In genomic region chr5:57396376-57396775, GRCm38 (mm10) we compare ENCODE assay signal across 27 mouse cellular contexts.
A peak's percentile ranks its signal among the peaks of the same experiment; 100 is the strongest.
DNase-seq lines count a peak whose midpoint lies in the region; ATAC-seq and TF ChIP-seq lines count a peak whose summit lies in the region.
"Had no signal": no experiment of that assay in that cellular context is flagged by ENCODE, and none has a peak within 500 bp of the region (broad histone marks: within the 10 kb centered on the region; RNA-seq: fewer than 3 reads in every experiment).

No protein-coding gene starts in this region.

- ATAC-seq in embryonic facial prominence, embryonic 14.5 days (ENCODE audit: low read depth): no peak
- ATAC-seq in midbrain, embryonic 16.5 days: no peak
- no peak for ATAC-seq in intestine, embryonic 16.5 days
- ATAC-seq: forebrain, embryonic 13.5 days; forebrain, embryonic 16.5 days; hindbrain, postnatal 0 days; inflammation-experienced regulatory T-cells, adult 6 months; Patski had no signal

- no peaks in the 10 kb centered on the region for H3K27me3 ChIP-seq in embryonic facial prominence, embryonic 14.5 days (replicated peaks; ENCODE audit: control insufficient read depth, insufficient read depth, low read length)
- H3K27me3 ChIP-seq in midbrain, embryonic 16.5 days (ENCODE audit: control insufficient read depth, insufficient read depth, low read depth, low read length): no peaks in the 10 kb centered on the region
- no peaks in the 10 kb centered on the region for H3K27me3 ChIP-seq in intestine, embryonic 16.5 days (replicated peaks; ENCODE audit: control insufficient read depth, insufficient read depth, low read length)
- H3K27me3 ChIP-seq: embryonic facial prominence, embryonic 13.5 days; forebrain, embryonic 13.5 days; heart, embryonic 13.5 days; Patski had no signal

- no peak for DNase-seq in gastrocnemius, adult 2 months
- DNase-seq in gastrocnemius, postnatal 25 days: no peak
- peak; percentile 31 for DNase-seq in 3T3-L1 (ENCODE audit: low read depth, low spot score)
- DNase-seq in Muller cell, postnatal 12 days (ENCODE audit: inconsistent ontology term): peak; percentile 78
- peak; percentile 59 for DNase-seq in embryonic facial prominence, embryonic 14.5 days (ENCODE audit: low spot score)
- DNase-seq: adrenal gland, adult 2 months; adrenal gland, postnatal 14 days; cerebellum, adult 18-20 months; cerebellum, adult 9-10 months; cerebellum, postnatal 14 days; gastrocnemius, postnatal 14 days; heart, adult 18-20 months; heart, postnatal 14 days; heart, postnatal 4 days; kidney, adult 11 months had no signal

- TF ChIP-seq CTCF in gastrocnemius, adult 2 months (IDR thresholded peaks at IDR 0.05): no peak

- no peak overlapping the region for H3K4me2 ChIP-seq in embryonic facial prominence, embryonic 14.5 days (ENCODE audit: low read depth, low read length)
- no peak overlapping the region for H3K4me2 ChIP-seq in midbrain, embryonic 16.5 days (ENCODE audit: low read length)
- no peak overlapping the region for H3K4me2 ChIP-seq in intestine, embryonic 16.5 days (ENCODE audit: low read depth, low read length)
- H3K4me2 ChIP-seq: embryonic facial prominence, embryonic 13.5 days; forebrain, embryonic 13.5 days; heart, embryonic 13.5 days; hindbrain, embryonic 14.5 days had no signal

- WGBS in embryonic facial prominence, embryonic 14.5 days: 38% methylated on average over 1 of the region's 1 CpGs
- 97% methylated on average over 1 of the region's 1 CpGs for WGBS in midbrain, embryonic 16.5 days
- WGBS in intestine, embryonic 16.5 days: 51% methylated on average over 1 of the region's 1 CpGs

- H3K36me3 ChIP-seq in embryonic facial prominence, embryonic 14.5 days (ENCODE audit: control insufficient read depth, insufficient read depth, low read length): no peaks in the 10 kb centered on the region
- H3K36me3 ChIP-seq in midbrain, embryonic 16.5 days (ENCODE audit: control insufficient read depth, insufficient read depth, low read length): no peaks in the 10 kb centered on the region
- no peaks in the 10 kb centered on the region for H3K36me3 ChIP-seq in intestine, embryonic 16.5 days (ENCODE audit: control insufficient read depth, insufficient read depth, low read length)
- H3K36me3 ChIP-seq: embryonic facial prominence, embryonic 13.5 days; forebrain, embryonic 10.5 days; heart, embryonic 10.5 days; heart, embryonic 13.5 days had no signal

- H3K4me1 ChIP-seq in embryonic facial prominence, embryonic 14.5 days (ENCODE audit: control insufficient read depth, insufficient read depth, low read length): no peaks in the 10 kb centered on the region; the same call in 1 of the 2 replicates
- H3K4me1 ChIP-seq in midbrain, embryonic 16.5 days (ENCODE audit: control insufficient read depth, insufficient read depth, low read length): no peaks in the 10 kb centered on the region
- no peaks in the 10 kb centered on the region for H3K4me1 ChIP-seq in intestine, embryonic 16.5 days (ENCODE audit: control insufficient read depth, insufficient read depth, low read length)
- H3K4me1 ChIP-seq: embryonic facial prominence, embryonic 13.5 days; forebrain, embryonic 10.5 days; forebrain, embryonic 13.5 days; heart, embryonic 10.5 days; heart, embryonic 13.5 days had no signal

- no peak overlapping the region for H3K9ac ChIP-seq in embryonic facial prominence, embryonic 14.5 days (ENCODE audit: low read depth, low read length)
- no peak overlapping the region for H3K9ac ChIP-seq in midbrain, embryonic 16.5 days (ENCODE audit: low read depth, low read length)
- no peak overlapping the region for H3K9ac ChIP-seq in intestine, embryonic 16.5 days (ENCODE audit: low read depth, low read length)
- H3K9ac ChIP-seq: embryonic facial prominence, embryonic 13.5 days; forebrain, embryonic 13.5 days; heart, embryonic 13.5 days; hindbrain, embryonic 14.5 days had no signal

- intact Hi-C loops in gastrocnemius, adult 2 months (cut with DNase I): no loop called here

- peak overlapping the region; percentile 31; the same call in 1 of the 2 replicates for H3K27ac ChIP-seq in gastrocnemius, adult 2 months
- no peak overlapping the region for H3K27ac ChIP-seq in embryonic facial prominence, embryonic 14.5 days (replicated peaks; ENCODE audit: low read depth, low read length)
- H3K27ac ChIP-seq in midbrain, embryonic 16.5 days (ENCODE audit: low read length): no peak overlapping the region
- no peak overlapping the region for H3K27ac ChIP-seq in intestine, embryonic 16.5 days (ENCODE audit: low read length)
- H3K27ac ChIP-seq: embryonic facial prominence, embryonic 13.5 days; forebrain, embryonic 10.5 days; forebrain, embryonic 13.5 days; heart, embryonic 10.5 days; heart, embryonic 13.5 days; hindbrain, embryonic 14.5 days; hindbrain, postnatal 0 days had no signal

- H3K4me3 ChIP-seq in gastrocnemius, adult 2 months: no peak overlapping the region
- no peak overlapping the region for H3K4me3 ChIP-seq in embryonic facial prominence, embryonic 14.5 days (ENCODE audit: low read depth, low read length)
- no peak overlapping the region for H3K4me3 ChIP-seq in midbrain, embryonic 16.5 days (ENCODE audit: low read depth, low read length)
- no peak overlapping the region for H3K4me3 ChIP-seq in intestine, embryonic 16.5 days (ENCODE audit: low read length)
- H3K4me3 ChIP-seq: embryonic facial prominence, embryonic 13.5 days; forebrain, embryonic 10.5 days; forebrain, embryonic 13.5 days; heart, embryonic 10.5 days; heart, embryonic 13.5 days had no signal

- H3K9me3 ChIP-seq in embryonic facial prominence, embryonic 14.5 days (ENCODE audit: control insufficient read depth, low read length): no peaks in the 10 kb centered on the region
- no peaks in the 10 kb centered on the region for H3K9me3 ChIP-seq in midbrain, embryonic 16.5 days (replicated peaks; ENCODE audit: control insufficient read depth, low read length, poor library complexity, severe bottlenecking)
- no peaks in the 10 kb centered on the region for H3K9me3 ChIP-seq in intestine, embryonic 16.5 days (ENCODE audit: control insufficient read depth, low read length)
- H3K9me3 ChIP-seq: embryonic facial prominence, embryonic 13.5 days; forebrain, embryonic 10.5 days; forebrain, embryonic 13.5 days; heart, embryonic 10.5 days; heart, embryonic 13.5 days had no signal

Comparison
In these comparisons a context has a peak if more than half of its experiments do, and no peak if none do; other contexts are left out.
1. DNase-seq: peak in 3T3-L1 (single experiment), Muller cell, postnatal 12 days (single experiment) and embryonic facial prominence, embryonic 14.5 days (single experiment); none in gastrocnemius, adult 2 months (single experiment) and gastrocnemius, postnatal 25 days (single experiment).